Mouse (Mus musculus): ENCODE measurements around the gene Slc47a2. TPM values are rescaled to one million over a fixed set of nuclear protein-coding genes. Genes with fewer than 3 reads are reported as not detected.
A peak's percentile ranks its signal among the peaks of the same experiment; 100 is the strongest.

The Slc47a2 gene
- total RNA-seq (2021): not detected
- long read RNA-seq, experiment 1: 0 reads
- long read RNA-seq, experiment 2: 0 reads

DNA sequence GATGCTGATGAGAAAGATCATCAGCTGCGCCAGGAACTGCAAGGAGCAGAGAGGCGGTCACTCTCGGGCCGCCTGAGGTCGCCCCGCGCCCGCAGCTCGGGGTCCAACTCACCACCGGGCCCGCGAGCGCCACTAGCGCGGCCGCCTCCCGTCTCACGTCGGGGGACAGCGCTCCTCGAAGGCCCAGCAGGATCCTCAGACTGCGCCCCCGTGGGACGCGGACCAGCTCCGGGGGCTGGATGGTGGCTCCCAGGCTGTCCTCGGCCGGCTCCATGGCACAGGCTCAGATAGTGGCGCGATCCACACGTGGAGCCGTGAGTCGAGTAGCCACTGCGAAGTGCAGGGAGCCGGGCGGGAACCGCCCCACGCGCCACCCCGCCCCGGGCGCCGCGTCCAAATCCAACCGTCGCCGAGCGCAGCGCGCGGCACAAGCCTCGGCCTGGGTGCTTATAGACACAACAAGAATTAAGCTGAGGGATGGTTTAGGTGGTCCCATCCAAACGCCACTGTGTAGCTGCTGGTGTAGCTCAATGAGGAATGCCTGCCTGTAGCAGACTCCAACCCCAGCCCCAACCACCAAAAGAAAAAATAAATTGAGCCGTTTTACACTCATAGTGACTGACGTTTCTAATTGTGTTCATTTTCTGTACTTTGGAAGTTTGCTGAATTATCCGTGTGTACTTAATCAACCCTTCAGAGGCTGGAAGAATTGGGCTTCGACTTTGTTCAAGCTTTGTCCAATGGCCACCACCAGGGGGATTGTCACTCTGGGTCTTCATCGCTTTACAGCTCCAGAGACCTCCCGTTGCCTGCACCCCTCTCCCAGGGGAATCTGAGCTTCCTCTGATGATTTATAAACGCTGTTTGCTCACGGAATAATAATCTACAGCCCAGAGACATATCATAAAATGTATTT is at the start of gene Slc47a2:
Slc47a2 (minus strand) TSS at position 356 of the 916 bp plus-strand sequence.
- intact Hi-C loops (cut with DNase I; ENCODE audit: low total_unique reads): no loop called here
- no peak for DNase-seq

DNA sequence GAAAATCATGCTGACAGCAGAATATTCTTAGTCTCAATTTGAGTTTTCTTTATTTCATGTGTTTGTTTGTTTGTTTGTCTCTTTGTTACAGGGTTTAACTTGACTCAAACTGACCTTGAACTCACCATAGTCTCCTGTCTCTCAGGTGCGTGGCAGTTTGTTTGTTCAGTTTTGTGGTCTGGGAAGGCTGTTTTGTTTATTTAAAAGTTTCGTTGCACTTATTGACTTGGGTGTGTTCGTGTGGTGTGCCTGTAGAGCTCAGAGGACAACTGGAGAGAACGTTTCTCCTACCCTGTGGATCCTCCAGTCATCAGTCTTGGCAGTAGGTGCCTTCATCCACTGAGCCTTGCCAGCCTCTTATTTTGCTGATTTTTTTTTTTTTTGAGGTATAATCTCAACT is 46.3 kb upstream of the Slc47a2 start:
- intact Hi-C loops (cut with DNase I; ENCODE audit: low total_unique reads): no loop called here
- no peak for DNase-seq

DNA sequence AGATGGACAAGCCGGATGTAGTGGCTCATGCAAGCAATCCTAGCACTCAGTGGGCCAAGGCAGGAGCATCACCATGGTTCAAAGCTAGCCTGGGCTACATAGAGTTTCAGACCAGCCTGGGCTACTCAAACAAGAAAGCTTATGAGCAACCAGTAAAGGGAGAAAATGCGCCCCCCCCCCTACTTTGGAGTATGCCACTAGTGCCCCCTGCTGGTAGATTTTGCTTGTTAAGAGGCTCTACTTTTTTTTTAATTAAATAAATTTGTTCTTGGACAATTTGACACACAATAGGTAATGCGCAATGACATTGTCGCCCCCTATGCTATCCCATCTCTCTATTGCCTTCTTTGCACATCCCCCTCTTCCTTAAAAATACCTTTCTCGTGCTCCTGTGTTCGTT is 45.4 kb upstream of the Slc47a2 start:
- intact Hi-C loops (cut with DNase I; ENCODE audit: low total_unique reads): no loop called here
- DNase-seq: peak; percentile 32

DNA sequence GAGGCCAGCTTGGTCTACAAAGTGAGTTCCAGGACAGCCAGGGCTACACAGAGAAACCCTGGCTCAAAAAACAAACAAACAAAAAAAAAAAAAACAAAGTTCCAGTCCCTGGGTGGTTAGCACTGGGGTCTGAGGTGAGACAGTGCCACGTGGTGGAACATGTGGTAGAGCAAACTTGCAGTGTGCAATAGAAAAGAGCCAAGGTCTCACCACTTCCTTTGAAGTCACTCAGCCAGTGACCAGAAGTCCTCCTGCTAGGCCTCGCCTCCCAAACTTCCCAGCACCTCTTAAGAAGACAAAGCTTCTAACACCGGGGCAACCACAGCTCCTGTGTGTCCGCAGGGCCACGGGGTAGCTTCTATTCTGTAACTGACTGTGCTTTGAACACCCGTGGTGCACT is 44.6 kb upstream of the Slc47a2 start:
- intact Hi-C loops (cut with DNase I; ENCODE audit: low total_unique reads): no loop called here
- no peak for DNase-seq

DNA sequence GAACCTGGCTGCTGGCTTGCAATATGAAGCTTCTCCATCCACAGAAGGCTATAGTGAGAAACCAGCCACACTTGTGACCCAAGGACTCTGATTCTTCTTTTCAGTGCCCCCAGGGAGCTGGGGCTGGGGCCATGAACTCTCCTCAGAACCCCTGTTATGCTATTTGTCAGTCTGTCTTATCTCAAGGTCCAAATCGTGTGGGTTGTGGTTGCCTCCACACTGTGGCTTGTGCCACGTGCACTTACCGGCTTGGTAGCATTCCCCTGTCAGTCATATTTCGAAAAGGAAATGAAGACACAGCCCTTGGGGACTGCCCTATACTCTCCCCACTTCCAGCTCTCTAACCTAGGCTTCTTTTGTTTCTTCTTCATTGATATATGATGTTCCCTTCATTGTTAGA is 43.1 kb upstream of the Slc47a2 start:
- intact Hi-C loops (cut with DNase I; ENCODE audit: low total_unique reads): no loop called here
- no peak for DNase-seq

DNA sequence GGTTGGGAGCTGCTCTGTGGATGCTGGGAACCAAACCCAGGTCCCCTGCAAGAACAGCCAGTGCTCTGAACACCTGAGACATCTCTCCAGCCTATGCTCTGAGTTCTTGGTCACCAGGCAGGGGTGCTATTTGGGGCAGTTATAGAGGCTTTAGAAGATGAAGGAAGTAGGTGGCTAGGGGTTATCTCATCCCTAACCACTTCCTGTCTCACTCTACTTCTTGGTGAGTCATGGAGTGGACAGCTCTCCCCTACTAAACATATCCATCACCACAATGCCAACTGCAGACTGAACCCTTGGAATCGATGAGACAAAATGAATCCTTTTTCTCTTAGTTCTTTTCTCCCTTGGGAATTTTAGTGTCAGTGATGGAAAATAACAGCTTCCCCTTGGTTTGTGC is 38.6 kb upstream of the Slc47a2 start:
- no peak for DNase-seq
- intact Hi-C loops (cut with DNase I; ENCODE audit: low total_unique reads): loop anchor here (5.0 kb wide), 1 partner anchor 34 kb away; no protein-coding TSS in a partner anchor

DNA sequence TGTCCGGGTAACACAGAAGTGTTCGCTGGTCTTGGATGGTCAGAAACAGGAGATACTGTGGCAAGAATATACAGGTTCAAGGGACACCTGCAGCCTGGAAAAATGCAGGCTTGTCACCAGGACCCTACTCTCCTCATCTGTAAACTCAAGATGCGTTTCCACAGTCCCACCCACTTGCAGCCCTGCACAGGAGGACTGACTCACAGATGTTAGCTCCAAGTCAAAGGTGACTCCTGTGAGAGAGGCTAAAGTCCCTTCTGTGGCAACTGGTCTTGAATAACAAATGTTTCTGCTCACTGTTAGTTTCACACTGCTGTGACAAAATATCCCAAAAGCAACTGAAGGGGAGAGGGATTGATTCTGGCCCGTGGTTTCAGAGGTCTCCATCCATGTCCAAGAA is 36.0 kb upstream of the Slc47a2 start:
- no peak for DNase-seq
- intact Hi-C loops (cut with DNase I; ENCODE audit: low total_unique reads): no loop called here

DNA sequence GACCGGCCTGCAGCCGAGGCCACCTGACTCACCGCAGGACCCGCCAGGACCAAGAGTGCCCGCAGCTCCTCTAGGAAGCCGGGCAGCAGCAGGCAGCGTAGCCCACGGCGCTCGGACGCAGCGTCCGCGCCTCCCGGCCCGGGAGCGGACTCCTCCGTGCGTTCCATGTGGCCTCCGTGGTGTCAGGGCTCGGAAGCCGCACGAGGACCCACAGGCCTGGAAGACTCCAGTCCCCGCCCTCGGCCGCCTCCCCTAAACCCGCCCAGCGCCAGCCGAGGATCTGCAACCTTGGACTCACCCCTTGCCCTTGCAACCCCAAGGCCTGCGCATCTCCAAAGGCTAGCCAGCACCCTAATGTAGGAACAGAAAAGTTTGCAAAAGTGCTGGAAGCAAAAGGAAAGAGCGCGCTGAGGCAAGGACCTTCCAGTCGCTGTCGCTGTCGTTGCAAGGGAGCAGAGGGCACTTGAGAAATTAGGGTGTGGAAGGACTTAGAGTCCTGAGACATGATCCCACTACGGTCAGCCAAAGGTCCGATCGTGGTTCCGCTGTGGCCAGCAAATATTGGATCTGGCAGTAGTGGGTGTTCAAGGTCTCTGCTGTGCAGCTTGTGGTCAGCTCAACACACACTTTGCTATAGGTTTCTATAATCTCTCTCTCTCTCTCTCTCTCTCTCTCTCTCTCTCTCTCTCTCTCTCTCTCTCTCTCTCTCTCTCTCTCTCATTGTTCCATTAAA is 35.4 kb upstream of the Slc47a2 start, which contains the start of gene Slc47a1:
Slc47a1 (minus strand) TSS at position 465 of the 733 bp plus-strand sequence.
- DNase-seq: peak; percentile 27
- intact Hi-C loops (cut with DNase I; ENCODE audit: low total_unique reads): no loop called here

DNA sequence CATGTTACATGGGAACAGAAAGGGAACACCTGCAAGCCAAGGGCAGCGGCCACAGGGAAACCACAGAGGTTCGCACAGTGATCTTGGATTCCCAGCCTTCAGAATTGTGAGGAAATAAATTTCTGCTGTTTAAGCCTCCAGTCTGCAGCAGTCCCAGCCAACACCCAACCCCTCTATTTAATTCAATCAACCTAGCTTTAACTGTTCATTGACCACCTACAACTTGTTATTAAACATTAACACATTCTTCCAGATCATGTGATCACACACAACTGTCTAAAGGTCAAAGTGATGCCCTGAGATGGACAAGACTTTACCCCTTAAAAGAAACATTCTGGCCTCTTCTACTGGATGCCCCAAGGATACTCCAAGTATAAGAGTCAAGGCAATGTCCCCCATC is 26.0 kb upstream of the Slc47a2 start:
- intact Hi-C loops (cut with DNase I; ENCODE audit: low total_unique reads): no loop called here
- no peak for DNase-seq

DNA sequence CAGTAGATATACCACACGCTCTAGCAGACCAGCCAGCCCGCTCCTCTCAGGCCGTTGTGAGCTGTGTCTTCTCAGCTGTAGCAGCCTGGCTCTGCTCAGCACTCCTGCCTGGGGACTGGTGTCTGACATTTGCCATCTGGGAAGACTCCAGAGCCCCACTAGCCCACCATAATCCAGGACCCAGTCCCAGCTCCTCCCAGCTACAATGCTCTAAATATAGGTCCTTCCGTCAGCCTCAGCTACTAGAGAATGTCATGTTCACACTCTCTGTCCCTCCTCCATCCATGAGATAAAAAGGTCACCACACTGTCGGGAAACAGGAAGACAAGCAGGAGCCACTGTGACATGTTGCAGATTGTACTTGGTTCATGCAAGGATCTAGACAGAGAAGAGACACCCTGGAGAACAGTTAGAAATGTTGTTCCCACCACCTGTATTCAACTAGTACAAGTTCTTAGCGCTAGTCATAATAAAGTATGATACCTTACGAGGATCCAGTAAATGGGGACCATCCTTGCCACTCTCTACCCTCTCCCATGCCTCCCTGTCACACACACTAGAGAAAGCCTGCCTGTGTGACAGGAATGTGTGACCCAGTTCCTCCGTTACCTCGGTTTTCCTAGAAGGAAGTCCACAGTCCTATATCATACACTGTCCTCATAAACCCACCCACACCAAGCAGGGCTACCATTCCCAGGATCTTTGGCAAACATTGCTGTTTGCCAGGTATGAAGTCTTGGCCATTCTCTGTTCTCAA is 24.0 kb upstream of the Slc47a2 start:
- DNase-seq: no peak
- intact Hi-C loops (cut with DNase I; ENCODE audit: low total_unique reads): no loop called here

DNA sequence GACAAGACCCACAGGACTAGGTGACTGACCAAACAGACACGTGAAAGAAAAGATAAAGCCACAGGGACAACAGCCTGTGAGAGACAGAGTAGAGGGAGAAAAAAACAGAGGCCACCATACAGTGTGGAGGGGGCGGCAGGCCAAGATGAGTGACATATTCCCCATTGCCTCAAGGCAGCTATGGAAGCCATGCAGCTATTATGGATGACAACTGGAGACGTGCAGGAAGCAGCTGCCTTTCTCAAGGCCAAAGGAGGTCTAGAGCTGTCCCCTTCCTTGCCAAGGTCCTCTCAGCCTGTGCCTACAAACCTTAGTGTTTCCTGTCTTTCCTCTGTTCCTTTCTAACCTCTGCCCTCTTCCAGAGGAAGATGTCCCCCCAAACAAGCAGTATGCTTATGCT is 23.3 kb upstream of the Slc47a2 start:
- no peak for DNase-seq
- intact Hi-C loops (cut with DNase I; ENCODE audit: low total_unique reads): no loop called here

DNA sequence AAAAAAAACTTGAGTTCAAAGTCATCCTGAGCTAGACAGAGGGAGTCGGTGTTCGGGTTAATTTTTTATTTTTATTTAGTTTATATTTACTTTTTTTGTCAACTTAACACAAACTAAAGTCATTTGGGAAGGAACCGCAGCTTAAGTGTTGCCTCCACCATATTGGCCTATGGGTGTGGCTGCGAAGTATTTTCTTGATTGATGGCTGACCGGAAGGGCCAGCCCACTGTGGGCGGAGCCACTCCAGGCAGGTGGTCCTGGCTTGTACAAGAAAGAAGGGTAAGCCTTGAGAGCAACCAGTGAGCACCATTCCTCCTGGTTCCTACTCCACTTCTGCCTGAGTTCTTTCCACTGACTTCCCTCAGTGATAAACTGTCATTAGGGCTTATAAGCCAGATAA is 21.4 kb upstream of the Slc47a2 start:
- no peak for DNase-seq
- intact Hi-C loops (cut with DNase I; ENCODE audit: low total_unique reads): no loop called here

DNA sequence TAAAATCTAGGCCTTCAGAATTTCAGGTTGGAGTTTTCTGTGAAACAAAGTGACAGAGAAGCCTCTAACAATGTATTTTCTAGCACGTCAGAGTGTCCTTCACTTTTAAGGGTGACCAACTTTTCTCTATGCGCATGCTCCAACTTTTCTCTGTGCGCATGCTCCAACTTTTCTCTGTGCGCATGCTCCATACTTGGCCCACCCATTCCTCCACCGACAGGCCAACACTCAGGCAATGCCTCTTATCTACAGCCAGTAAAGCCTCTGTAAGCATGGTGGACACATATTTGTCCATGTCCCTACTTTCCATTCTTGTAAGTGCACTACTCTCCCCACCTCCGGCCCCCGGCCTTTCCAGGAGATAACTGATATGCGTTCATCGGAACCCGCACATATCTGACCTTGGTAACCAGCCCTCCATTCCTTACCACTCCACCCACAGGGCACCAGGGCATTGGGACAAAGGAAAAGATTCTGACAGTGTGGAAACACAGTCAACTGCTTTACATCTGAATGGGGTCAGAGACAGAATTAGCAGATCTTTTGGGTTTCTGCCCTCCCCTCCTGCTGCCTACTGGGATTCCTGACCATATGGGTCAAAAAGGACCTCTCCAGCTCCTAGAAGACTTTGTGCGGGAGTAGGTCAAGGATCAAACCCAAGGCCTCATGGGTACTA is 19.0 kb upstream of the Slc47a2 start:
- intact Hi-C loops (cut with DNase I; ENCODE audit: low total_unique reads): no loop called here
- DNase-seq: no peak

DNA sequence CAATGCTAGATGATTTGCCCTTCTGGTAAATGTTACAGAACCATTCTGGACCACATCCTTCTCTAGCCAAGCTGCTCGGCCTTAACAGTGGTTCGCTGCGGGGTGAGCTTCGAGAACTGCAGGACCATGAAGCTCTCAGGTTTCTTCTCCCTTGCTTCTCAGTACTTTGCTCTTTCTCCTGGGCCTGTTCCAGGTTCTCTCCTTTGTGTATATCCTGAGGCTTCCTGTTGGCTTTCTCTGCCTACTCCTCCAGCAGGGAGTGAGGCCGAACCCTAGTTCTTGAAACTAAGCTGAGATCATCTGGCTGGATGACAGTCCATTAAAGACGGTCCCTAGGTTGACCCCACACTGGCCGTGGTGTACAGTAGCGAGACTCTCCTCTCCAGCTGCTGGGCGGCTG is 13.9 kb upstream of the Slc47a2 start:
- DNase-seq: no peak
- intact Hi-C loops (cut with DNase I; ENCODE audit: low total_unique reads): no loop called here

DNA sequence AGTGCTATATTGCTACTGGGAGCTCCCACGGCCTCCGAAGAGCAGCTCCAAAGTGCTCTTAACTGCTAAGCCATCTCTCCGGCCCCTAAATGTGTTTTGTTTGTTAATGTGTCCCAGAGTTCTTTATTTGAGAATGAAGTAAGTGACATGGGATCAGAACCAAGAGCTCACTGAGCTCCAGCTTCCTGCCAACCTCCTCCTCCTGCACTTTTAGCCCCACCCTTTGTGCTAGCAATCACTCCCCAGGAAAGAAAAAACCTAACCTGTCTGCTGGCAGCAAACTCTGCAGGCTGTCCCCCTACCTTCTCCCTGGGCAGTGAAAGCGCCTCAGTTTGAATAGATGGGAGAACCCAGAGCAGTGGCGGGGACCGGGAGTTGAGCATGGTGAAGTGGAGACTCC is 13.5 kb upstream of the Slc47a2 start:
- DNase-seq: no peak
- intact Hi-C loops (cut with DNase I; ENCODE audit: low total_unique reads): no loop called here

DNA sequence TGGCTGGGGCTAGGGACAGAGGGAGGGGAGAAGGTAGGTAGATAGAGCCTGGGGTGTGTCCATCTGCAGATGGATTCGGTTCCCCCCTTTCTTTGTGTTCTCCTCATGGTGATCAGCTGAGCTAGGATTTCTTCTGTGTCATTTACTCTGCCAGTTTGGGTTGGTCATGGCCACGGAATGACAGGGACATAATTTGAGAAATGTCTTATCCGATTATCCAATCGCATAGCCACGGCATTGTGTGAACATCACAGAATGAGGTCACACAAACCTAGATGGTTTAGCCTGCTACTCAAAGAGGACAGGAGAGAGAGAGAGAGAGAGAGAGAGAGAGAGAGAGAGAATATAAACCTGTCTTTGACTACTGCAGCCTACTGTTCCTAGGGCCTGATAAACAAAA is 12.7 kb upstream of the Slc47a2 start:
- intact Hi-C loops (cut with DNase I; ENCODE audit: low total_unique reads): no loop called here
- DNase-seq: no peak

DNA sequence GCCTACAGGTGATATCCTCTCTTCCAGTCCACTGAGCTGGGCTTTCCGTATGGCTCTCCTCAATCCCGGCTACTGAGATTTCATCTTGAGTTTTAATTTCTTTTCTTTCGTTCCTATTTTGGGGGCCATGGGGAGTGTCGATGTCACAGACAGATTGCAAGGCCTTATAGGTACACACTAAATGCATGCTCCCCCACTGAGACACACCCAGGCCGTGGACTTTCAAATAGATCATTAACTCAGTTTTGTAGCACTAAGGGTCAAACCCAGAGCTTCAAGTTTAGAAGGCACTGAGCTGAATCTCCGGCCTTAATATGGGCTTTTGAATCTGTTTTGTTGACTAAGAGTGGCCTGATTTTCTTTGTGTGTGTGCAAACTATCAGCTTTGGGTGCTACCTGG is 11.7 kb upstream of the Slc47a2 start:
- intact Hi-C loops (cut with DNase I; ENCODE audit: low total_unique reads): loop anchor here (5.0 kb wide), 1 partner anchor 148 kb away; no protein-coding TSS in a partner anchor
- DNase-seq: no peak

DNA sequence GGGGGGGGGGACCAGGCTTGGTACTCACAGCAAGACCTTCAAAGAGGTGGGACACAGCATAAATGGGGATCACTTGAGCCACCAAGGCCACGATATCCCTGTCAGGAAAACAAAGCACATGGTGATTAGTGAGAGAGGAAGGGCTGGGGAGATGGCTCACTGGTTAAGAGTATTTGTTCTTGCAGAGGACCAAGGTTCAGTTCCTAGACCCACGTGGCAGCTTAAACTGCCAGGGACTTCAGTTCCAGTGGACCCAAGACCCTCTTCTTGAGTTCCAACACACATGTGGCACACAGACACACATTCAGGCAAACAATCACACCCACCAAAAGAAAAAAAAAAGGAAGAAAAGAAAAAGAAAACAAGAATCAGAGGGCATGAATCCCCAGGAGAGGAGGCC is 10.4 kb upstream of the Slc47a2 start:
- intact Hi-C loops (cut with DNase I; ENCODE audit: low total_unique reads): loop anchor here (5.0 kb wide), 1 partner anchor 149 kb away; no protein-coding TSS in a partner anchor
- DNase-seq: no peak

DNA sequence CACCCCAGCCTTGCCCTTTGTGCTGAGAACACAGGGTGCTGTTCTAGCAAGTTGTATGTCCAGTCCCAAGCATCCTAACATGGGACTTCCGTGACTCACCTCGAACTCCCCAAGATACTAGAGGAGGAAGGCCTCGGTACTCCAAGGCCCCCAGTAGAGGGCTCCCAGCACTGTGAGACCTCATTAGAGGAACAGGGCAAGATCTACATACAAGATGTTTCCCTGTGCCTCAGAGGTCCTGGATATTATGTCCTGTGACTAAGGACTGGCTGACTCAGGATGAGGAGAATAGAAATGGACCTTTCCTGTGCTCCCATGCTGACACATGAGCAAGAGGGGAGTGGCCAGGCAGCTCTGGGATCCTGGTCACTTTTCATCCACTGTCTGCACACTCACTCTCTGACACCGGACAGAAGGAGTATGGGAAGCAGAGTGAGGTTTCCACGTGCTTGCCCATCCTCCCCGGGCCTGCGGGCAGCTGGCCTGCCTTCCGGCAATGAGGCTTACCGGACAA is 9.5 kb upstream of the Slc47a2 start:
- intact Hi-C loops (cut with DNase I; ENCODE audit: low total_unique reads): loop anchor here (5.0 kb wide), 1 partner anchor 150 kb away; no protein-coding TSS in a partner anchor
- no peak for DNase-seq

All from gastrocnemius, postnatal 14 days (tissue).